Mouse (Mus musculus) forebrain, embryonic 10.5 days (tissue): ENCODE data around the gene G430095P16Rik. TPM values are rescaled to one million over a fixed set of nuclear protein-coding genes. Genes with fewer than 3 reads are reported as not detected.

Experiments used
- DNase-seq: peaks from one replicate; pipeline ENCODE4 v3.0.0-alpha.2; 2017; ENCODE audit warnings: low spot score; ENCODE audit errors: extremely low spot score
- H3K27ac ChIP-seq: fragments of 300-500 bp; sonication (generic); 2 replicates; pipeline ENCODE4 v1.5.1; 2016; ENCODE audit warnings: mild to moderate bottlenecking
- H3K27me3 ChIP-seq: fragments of 300-500 bp; sonication (generic); 2 replicates; pipeline ENCODE4 v1.6.1; 2016; ENCODE audit warnings: mild to moderate bottlenecking; ENCODE audit not compliant: poor library complexity, severe bottlenecking
- H3K36me3 ChIP-seq: fragments of 300-500 bp; sonication (generic); replicated peaks from 2 replicates; pipeline ENCODE4 v1.6.1; 2016; ENCODE audit warnings: mild to moderate bottlenecking, moderate library complexity
- H3K4me1 ChIP-seq: fragments of 300-500 bp; sonication (generic); 2 replicates; pipeline ENCODE4 v1.6.1; 2016
- H3K4me3 ChIP-seq: fragments of 300-500 bp; sonication (generic); 2 replicates; pipeline ENCODE4 v1.5.1; 2016; ENCODE audit warnings: mild to moderate bottlenecking, moderate library complexity
- H3K9me3 ChIP-seq: fragments of 300-500 bp; sonication (generic); 2 replicates; pipeline ENCODE4 v1.6.1; 2016; ENCODE audit warnings: mild to moderate bottlenecking, moderate library complexity
- WGBS: fragments of 180-500 bp; shearing (Covaris S2); methylation state at CpG from one replicate; pipeline ENCODE4 v1.1.7; 2016; 5-methylcytosine and 5-hydroxymethylcytosine counted together
- polyA plus RNA-seq: library from polyadenylated mRNA; unstranded; fragments of >200 nt; fragmentation: Nextera tagmentation; extraction: Ambion mirVana; gene quantifications from 2 replicates; pipeline ENCODE4 v1.2.1, GENCODE M21; 2016

G430095P16Rik gene
- polyA plus RNA-seq, 1 experiment from 2014 or later: 2.1 TPM

GRCm38 (mm10) chr8:84697166-84698130, 25.4 kb upstream of the G430095P16Rik start:
- Histone ChIP-seq H3K36me3 (peaks cover 78% of the 10 kb centered on the region), H3K27ac (no peak overlapping the region), H3K4me1 (peaks cover 17% of the 10 kb centered on the region), H3K27me3 (peaks cover 33% of the 10 kb centered on the region), H3K9me3 (no peaks in the 10 kb centered on the region), H3K4me3 (no peak overlapping the region)
- no peak for DNase-seq
- 91% methylated on average over 14 of the region's 14 CpGs for WGBS

GRCm38 (mm10) chr8:84698288-84698687, 24.5 kb upstream of the G430095P16Rik start:
- no peak overlapping the region for H3K4me3 ChIP-seq
- peaks cover 17% of the 10 kb centered on the region for H3K4me1 ChIP-seq
- peaks cover 69% of the 10 kb centered on the region for H3K36me3 ChIP-seq
- no peak for DNase-seq
- peaks cover 41% of the 10 kb centered on the region for H3K27me3 ChIP-seq
- no peak overlapping the region for H3K27ac ChIP-seq
- H3K9me3 ChIP-seq: no peaks in the 10 kb centered on the region
- WGBS: 93% methylated on average over 5 of the region's 5 CpGs

- peaks cover 63% of the 10 kb centered on the region for H3K36me3 ChIP-seq
- WGBS: 95% methylated on average over 9 of the region's 9 CpGs
- H3K4me1 ChIP-seq: peaks cover 22% of the 10 kb centered on the region
- H3K4me3 ChIP-seq: no peak overlapping the region
- H3K27ac ChIP-seq: no peak overlapping the region
- H3K27me3 ChIP-seq: peaks cover 48% of the 10 kb centered on the region
- no peaks in the 10 kb centered on the region for H3K9me3 ChIP-seq
- no peak for DNase-seq
Measured at GRCm38 (mm10) chr8:84698929-84699401, 23.8 kb upstream of the G430095P16Rik start.

- H3K4me3 ChIP-seq: peak overlapping the region; percentile 9; the same call in 1 of the 2 replicates
- peaks cover 31% of the 10 kb centered on the region for H3K4me1 ChIP-seq
- peaks cover 57% of the 10 kb centered on the region for H3K27me3 ChIP-seq
- 0 out of 2 replicates have a peak overlapping the region, but pooled peaks have one; percentile 33 for H3K27ac ChIP-seq
- DNase-seq: peak; percentile 47
- WGBS: 63% methylated on average over 7 of the region's 7 CpGs
- H3K9me3 ChIP-seq: no peaks in the 10 kb centered on the region
- peaks cover 53% of the 10 kb centered on the region for H3K36me3 ChIP-seq
Measured at GRCm38 (mm10) chr8:84699861-84700322, 22.9 kb upstream of the G430095P16Rik start.

- H3K27me3 ChIP-seq: peaks cover 64% of the 10 kb centered on the region
- H3K4me1 ChIP-seq: peaks cover 37% of the 10 kb centered on the region
- no peak overlapping the region for H3K4me3 ChIP-seq
- 87% methylated on average over 5 of the region's 5 CpGs for WGBS
- no peak overlapping the region for H3K27ac ChIP-seq
- peaks cover 47% of the 10 kb centered on the region for H3K36me3 ChIP-seq
- no peak for DNase-seq
- no peaks in the 10 kb centered on the region for H3K9me3 ChIP-seq
Measured at GRCm38 (mm10) chr8:84700526-84700925, 22.3 kb upstream of the G430095P16Rik start.

GRCm38 (mm10) chr8:84700941-84701911, 21.6 kb upstream of the G430095P16Rik start, which contains the start of gene Lyl1:
Gene Lyl1, plus strand, starts transcription at chr8:84701457.
- Histone ChIP-seq H3K27ac (peak within 1 kb of the TSS; percentile 72), H3K4me1 (peaks cover 40% of the 10 kb centered on the region), H3K9me3 (no peaks in the 10 kb centered on the region), H3K27me3 (peaks cover 71% of the 10 kb centered on the region), H3K36me3 (peaks cover 40% of the 10 kb centered on the region), H3K4me3 (peak within 1 kb of the TSS; percentile 38)
- WGBS: 11% methylated on average over 34 of the region's 34 CpGs
- peak; percentile 53 for DNase-seq

GRCm38 (mm10) chr8:84702561-84702960, 20.2 kb upstream of the G430095P16Rik start:
- H3K4me1 ChIP-seq: peaks cover 53% of the 10 kb centered on the region
- peak overlapping the region; percentile 38 for H3K4me3 ChIP-seq
- peaks cover 27% of the 10 kb centered on the region for H3K36me3 ChIP-seq
- H3K27me3 ChIP-seq: peaks cover 84% of the 10 kb centered on the region
- peak overlapping the region; percentile 72; the same call in 1 of the 2 replicates for H3K27ac ChIP-seq
- H3K9me3 ChIP-seq: no peaks in the 10 kb centered on the region
- 75% methylated on average over 9 of the region's 9 CpGs for WGBS
- DNase-seq: no peak

GRCm38 (mm10) chr8:84702963-84703465, 19.8 kb upstream of the G430095P16Rik start:
- Histone ChIP-seq H3K27me3 (peaks cover 89% of the 10 kb centered on the region), H3K27ac (peak overlapping the region; percentile 72; the same call in 1 of the 2 replicates), H3K36me3 (peaks cover 22% of the 10 kb centered on the region), H3K4me3 (peak overlapping the region; percentile 38), H3K4me1 (peaks cover 58% of the 10 kb centered on the region), H3K9me3 (no peaks in the 10 kb centered on the region)
- WGBS: 78% methylated on average over 6 of the region's 6 CpGs
- DNase-seq: no peak

- H3K27ac ChIP-seq: peak overlapping the region; percentile 72
Measured at GRCm38 (mm10) chr8:84703466-84704249, 19.1 kb upstream of the G430095P16Rik start.

GRCm38 (mm10) chr8:84704356-84704755, 18.5 kb upstream of the G430095P16Rik start:
- Histone ChIP-seq H3K27ac (peak overlapping the region; percentile 72), H3K4me3 (peak overlapping the region; percentile 44), H3K4me1 (peaks cover 71% of the 10 kb centered on the region), H3K27me3 (peaks cover 100% of the 10 kb centered on the region), H3K36me3 (peaks cover 9% of the 10 kb centered on the region), H3K9me3 (no peaks in the 10 kb centered on the region)
- peak; percentile 83 for DNase-seq
- under 1% methylated on average over 16 of the region's 16 CpGs for WGBS

More at GRCm38 (mm10) chr8:84703466-84704249, 19.1 kb upstream of the G430095P16Rik start:
- H3K36me3 ChIP-seq: peaks cover 16% of the 10 kb centered on the region
- H3K4me1 ChIP-seq: peaks cover 64% of the 10 kb centered on the region
- peaks cover 95% of the 10 kb centered on the region for H3K27me3 ChIP-seq
- H3K4me3 ChIP-seq: peak overlapping the region; percentile 44
- peak; percentile 21 for DNase-seq
- H3K9me3 ChIP-seq: no peaks in the 10 kb centered on the region
- WGBS: 7% methylated on average over 38 of the region's 38 CpGs
